Mouse (Mus musculus) adrenal gland, adult 18-20 months (tissue): ENCODE results near the gene Mrpl28. TPM values are rescaled to one million over a fixed set of nuclear protein-coding genes. Genes with fewer than 3 reads are reported as not detected.

ENCODE experiments used
- DNase-seq, 2 experiments: peaks; one replicate each; pipeline ENCODE4 v3.0.0; 2021 to 2022; ENCODE audit warnings: low spot score in 2 of 2
- total RNA-seq, 2 experiments: library from RNA; stranded (reverse); gene quantifications; 1 replicate in 1 of 2; 2 replicates in 1 of 2; pipeline ENCODE4 v1.2.3; 2021

Gene Mrpl28
- total RNA-seq, 2 experiments from 2014 or later, result 84.1 to 87.5 TPM

GRCm38 (mm10) chr17:26115205-26115898 lies 7.9 kb upstream of the Mrpl28 start:
- no peak for DNase-seq

- DNase-seq, result no peak
Measured at GRCm38 (mm10) chr17:26115956-26116487, 7.3 kb upstream of the Mrpl28 start.

DNA sequence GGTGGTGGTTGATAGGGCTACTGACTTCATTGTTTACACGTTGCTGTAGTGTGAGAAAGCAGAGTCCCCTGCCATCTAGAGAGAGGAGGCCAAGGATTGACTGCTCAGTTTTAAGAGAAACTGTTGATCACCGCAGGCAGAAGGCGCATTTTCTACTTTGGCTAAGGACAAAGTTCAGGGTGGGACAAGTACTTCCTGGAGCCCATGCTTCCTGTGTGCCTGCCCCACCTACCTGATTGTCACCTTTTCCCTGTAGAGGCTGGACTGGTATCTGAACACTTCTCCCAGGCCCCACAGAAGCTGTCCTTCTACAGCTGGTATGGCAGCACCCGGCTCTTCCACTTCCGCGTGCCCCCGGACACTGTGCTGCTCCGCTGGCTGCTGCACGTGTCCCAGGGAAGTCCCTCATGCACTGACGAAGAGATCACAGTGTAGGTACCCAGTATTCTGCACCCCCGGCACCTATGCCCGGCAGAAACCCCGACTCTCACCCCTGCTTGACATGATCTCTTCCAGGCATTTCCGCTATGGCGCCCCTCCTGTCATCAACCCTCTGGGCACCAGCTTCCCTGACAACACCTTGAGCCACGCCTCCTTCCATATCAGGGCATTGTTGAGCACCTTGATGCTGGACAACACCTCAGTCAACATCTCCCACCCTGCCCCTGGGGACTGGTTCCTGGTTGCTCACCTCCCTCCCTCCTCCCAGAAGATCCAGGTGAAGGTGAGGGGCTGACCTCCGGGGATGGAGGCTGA lies 6.6 kb upstream of the Mrpl28 start:
- no peak for DNase-seq

- DNase-seq, result peak; percentile 39 to 50
Measured at GRCm38 (mm10) chr17:26119766-26120710, 3.3 kb upstream of the Mrpl28 start.

- no peak for DNase-seq
Measured at GRCm38 (mm10) chr17:26122431-26123140, 714 bp upstream of the Mrpl28 start.

DNA sequence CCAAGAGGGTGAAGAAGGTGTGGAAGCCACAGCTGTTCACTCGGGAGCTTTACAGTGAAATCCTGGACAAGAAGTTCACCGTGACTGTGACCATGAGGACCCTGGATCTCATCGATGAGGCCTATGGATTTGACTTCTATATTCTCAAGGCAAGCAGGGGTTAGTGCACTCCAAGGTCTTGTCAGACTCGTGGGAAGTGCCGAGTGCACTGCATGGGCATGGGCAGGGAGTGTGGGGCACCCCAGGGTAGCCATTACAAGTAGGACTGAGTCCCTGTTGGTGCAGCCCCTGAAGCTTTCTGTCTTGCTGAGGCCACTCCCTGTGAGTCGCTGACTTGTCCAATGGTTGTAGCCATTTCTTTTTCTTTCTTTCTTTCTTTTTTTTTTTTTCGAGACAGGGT lies 1.3 kb downstream of the Mrpl28 start:
- no peak for DNase-seq

DNA sequence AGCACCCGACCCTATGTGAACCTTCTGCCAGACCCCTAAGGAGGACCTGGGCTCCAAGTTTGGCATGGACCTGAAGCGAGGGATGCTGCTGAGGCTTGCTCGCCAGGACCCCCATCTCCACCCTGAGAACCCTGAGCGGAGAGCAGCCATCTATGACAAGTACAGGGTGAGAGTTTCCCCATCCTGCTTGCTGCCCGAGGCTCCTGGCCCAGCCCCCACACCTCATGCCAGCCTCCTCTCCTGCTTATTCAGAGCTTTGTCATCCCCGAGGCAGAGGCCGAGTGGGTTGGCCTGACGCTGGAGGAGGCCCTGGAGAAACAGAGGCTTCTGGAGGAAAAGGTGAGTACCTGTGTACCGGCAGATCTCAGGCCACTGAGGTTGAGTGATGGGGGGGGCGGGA lies 1.9 kb downstream of the Mrpl28 start:
- no peak for DNase-seq

DNA sequence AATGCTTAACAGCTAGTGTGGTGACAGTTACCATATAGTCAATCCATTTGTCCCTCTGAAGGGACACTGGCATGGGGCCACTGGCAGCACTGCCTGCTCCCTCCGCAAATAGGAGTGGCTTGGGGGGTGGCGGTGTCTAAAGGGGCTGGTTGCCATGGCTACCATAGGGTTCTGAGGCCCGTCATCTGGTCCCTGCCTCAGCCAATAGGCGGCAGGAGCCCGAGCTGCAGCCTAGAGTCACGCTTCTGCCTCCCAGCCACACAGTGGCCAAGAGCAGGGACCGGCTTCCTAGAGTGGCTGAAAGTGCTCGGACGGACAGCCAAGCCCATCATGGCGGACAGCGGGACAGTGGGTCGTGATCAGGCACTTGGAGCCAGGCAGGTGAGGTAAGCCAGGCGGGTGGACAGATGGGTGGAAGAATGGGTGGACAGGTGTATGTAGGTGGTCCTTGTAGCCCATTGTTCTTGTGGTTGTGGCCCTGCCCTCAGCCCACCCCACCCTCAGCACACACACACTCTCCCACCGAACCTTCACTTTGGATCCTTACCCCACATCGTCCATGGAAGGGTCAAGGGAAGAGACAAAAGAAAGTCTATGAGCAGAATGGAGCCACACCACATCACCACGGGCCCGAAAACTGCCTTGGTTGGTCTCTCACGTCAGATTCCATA lies 7.9 kb downstream of the Mrpl28 start:
- DNase-seq, result no peak

DNA sequence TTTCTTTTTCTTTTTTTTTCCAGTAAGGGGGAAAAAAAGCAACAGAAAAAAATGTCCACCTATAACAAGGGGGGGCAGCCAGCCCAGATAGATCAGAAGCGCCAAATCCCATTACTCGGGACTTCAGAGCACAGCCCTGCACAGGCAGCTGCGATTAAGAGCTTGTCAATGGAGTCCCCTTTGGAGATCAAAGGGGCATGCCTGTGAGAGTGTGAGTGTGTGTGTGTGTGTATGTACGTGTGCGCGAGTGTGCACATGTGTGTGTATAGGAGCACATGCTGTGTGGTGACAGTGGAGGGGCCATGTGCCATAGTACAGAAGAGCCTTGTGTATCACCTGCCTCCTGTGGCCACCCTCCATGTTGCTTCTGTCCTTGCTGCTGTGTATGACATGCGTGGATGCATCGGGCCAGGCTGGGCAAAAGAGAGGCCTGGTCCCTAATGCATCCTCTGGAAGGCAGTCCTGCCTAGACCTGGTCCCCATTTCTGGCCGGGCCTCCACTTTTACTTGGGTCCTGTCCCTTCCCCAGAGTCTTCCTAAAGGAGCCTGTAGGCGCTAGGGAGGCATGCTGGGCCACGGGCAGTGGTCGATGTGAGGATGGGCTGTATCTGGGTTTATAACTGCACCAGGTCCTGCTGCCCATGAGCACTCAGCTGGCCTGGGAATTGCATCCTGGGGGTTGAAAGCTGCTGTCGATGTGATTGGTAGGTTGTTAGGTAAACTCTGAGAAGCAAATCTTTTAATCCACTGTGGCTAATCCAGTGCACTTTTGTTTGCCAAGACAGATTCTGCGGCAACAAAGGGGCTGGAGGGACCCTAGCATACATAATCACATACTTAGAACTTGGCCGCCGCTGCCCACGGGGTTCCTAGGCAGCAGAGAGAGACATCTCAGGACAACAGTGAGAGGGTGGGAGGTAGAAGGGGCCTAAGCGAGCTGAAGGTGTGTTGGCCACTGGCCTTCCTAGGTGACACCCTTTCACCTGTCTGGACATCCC lies 8.9 kb downstream of the Mrpl28 start:
- DNase-seq, result no peak

DNA sequence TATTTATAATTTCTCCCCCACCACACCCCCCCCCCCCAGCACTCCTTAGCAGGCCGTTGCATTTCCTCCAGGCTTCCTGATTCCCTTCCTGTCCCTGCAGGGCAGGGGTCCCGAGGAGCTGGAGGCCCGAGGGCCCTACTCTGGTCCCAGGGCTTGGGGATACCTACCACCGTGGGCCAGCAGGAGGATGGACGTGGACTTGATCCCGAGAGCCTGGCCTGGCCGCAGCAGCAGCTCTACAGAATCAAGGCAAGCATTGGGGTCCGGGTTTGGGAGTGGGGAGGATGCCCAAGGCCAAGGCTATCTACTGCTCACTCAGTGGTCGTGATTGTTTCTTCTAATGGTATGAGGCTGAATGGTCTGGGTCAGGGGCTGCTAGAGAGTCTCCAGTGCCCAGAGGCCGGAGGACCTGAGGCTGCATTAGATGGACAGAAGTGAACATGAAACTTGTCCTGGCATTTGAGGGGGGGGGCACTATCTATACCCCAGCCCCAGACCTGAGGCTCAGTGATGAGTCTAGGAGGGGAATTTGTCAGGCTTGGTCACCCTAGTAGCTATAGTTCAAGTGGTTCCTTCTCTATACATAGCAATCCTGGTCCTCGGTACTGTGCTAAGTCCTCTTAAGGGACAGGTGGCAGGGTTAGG lies 13.9 kb downstream of the Mrpl28 start:
- no peak for DNase-seq

GRCm38 (mm10) chr17:26137751-26138130 lies 14.4 kb downstream of the Mrpl28 start:
- no peak for DNase-seq

GRCm38 (mm10) chr17:26138239-26138836 lies 15.0 kb downstream of the Mrpl28 start, which contains the start of gene Axin1:
TSS of gene Axin1 (plus strand) at chr17:26138688.
- DNase-seq, result peak; percentile 86 to 91

- DNase-seq, result no peak
Measured at GRCm38 (mm10) chr17:26138901-26139381, 15.6 kb downstream of the Mrpl28 start.

DNA sequence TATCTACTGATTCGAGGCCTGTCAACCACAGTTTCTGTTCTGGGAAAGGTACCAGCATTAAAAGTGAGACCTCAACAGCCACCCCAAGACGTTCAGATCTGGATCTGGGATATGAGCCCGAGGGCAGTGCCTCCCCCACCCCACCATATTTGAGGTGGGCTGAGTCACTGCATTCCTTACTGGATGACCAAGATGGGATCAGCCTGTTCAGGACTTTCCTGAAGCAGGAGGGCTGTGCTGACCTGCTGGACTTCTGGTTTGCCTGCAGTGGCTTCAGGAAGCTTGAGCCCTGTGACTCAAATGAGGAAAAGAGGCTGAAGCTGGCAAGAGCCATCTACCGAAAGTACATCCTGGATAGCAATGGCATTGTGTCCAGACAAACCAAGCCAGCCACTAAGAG lies 19.5 kb downstream of the Mrpl28 start:
- no peak for DNase-seq

DNA sequence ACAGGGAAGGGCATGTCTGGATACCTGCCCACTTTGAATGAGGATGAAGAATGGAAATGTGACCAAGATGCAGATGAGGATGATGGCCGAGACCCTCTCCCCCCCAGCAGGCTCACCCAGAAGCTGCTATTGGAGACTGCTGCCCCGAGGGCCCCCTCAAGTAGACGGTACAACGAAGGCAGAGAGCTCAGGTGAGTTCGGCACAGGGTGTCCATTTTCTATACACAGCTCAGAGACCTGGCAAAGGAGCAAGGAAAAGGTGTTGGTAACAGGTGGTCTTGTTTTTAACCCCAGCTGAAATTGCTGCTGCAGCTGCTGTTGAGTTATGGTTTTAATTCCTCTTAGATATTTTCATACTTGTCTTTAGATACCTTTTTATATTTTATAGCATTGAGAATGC lies 20.1 kb downstream of the Mrpl28 start:
- no peak for DNase-seq

DNA sequence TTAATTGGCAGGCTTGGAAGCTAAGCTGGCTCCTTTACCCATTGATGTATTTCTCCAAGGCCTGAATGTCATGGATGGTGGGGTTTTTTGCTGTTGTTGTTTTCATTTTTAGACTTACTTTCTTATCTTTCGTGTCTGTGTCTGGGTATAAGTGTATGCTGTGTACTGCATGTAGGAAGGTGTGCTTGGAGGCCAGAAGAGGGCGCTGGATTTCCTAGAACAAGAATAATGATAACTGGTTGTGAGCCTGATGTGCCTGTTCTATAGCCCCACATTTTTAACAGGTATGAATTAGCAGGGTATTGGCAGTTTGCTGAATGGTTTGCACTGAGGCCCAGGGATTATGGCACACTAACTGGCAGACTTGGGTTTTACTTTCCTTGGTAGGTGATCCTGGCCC lies 25.8 kb downstream of the Mrpl28 start:
- DNase-seq, result no peak

DNA sequence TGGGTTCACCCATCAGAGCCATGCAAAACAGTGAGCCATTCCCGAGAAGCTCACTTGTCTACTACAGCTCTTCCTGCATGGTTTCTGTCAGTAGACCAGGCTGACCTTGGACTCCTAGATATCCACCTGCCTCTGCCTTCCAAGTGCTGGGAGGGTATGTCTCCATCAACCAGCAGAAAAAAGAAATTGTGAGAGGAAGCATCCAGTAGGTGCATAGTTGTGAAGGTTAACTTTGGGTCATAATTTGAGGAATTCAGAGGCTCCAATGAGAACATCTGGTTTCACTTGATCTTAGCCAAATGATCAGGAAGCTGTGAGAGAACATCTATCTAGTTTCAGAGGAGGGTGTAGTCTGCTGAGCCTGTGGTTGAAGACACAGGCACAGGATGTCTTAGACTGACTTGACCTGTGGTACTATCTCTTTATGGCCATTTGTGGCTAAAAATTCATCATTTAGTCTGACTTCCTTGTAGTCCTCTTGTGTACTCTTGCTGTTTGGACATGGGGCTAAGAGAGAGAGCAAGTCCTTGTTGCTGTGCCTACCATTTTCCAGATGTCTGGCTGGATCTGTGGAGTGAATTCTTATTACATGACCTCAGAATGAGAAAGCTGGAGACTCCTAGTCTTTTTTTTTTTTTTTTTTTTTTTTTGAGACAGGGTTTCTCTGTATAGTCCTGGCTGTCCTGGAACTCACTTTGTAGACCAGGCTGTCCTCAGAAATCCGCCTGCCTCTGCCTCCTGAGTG lies 28.8 kb downstream of the Mrpl28 start:
- no peak for DNase-seq
